Mouse (Mus musculus): Measurements from ENCODE around the gene Noct. TPM values are rescaled to one million over a fixed set of nuclear protein-coding genes. Genes with fewer than 3 reads are reported as not detected.

Gene Noct
- polyA plus RNA-seq, 1 experiment from 2014 or later = 20.5 TPM

- no peak overlapping the region for H3K9ac ChIP-seq
- H3K36me3 ChIP-seq = peaks cover 95% of the 10 kb centered on the region
- WGBS (ENCODE audit: insufficient replicate concordance) = 90% methylated on average over 13 of the region's 13 CpGs
- no peak for DNase-seq
- no peak overlapping the region for H3K4me3 ChIP-seq (replicated peaks)
- H3K4me1 ChIP-seq (replicated peaks) = no peaks in the 10 kb centered on the region
- H3K27ac ChIP-seq = no peak overlapping the region
- no peaks in the 10 kb centered on the region for H3K9me3 ChIP-seq (replicated peaks)
- H3K4me2 ChIP-seq = no peak overlapping the region
- ATAC-seq (ENCODE audit: low read depth) = no peak
- H3K27me3 ChIP-seq = no peaks in the 10 kb centered on the region
Measured at GRCm38 (mm10) chr3:51249866-51250265, 25.6 kb downstream of the Noct start.

DNA sequence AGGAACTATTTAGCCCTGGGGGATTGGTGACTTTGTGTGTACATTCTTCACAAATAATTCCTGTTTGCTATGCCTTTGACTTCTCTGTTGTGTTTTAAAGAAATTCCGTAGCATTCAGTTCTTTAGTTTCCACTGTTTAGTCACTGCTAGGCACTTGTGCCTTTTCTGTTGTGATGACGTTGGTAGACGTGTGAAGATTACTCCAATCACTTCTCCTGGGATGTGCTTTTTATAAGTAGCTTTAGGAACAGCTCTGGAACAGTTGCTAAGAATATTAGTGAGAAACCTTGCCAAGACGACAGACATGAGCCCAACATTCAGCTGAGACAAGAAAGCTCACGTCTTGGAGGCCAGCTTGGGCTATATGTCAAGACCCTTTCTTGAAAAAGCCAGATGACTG, 26.8 kb downstream of the Noct start:
- 84% methylated on average over 5 of the region's 5 CpGs for WGBS (ENCODE audit: insufficient replicate concordance)
- Histone ChIP-seq H3K9ac (no peak overlapping the region), H3K4me2 (no peak overlapping the region), H3K4me1 (replicated peaks) (no peaks in the 10 kb centered on the region), H3K36me3 (peaks cover 95% of the 10 kb centered on the region), H3K9me3 (replicated peaks) (no peaks in the 10 kb centered on the region), H3K4me3 (replicated peaks) (no peak overlapping the region), H3K27ac (no peak overlapping the region), H3K27me3 (no peaks in the 10 kb centered on the region)
- ATAC-seq (ENCODE audit: low read depth) = no peak
- no peak for DNase-seq

GRCm38 (mm10) chr3:51252223-51252622, 28.0 kb downstream of the Noct start:
- DNase-seq (no peak), ATAC-seq (ENCODE audit: low read depth) (no peak)
- WGBS (ENCODE audit: insufficient replicate concordance) = 94% methylated on average over 1 of the region's 1 CpGs
- Histone ChIP-seq H3K27ac (no peak overlapping the region), H3K27me3 (no peaks in the 10 kb centered on the region), H3K9me3 (replicated peaks) (no peaks in the 10 kb centered on the region), H3K9ac (no peak overlapping the region), H3K4me3 (replicated peaks) (no peak overlapping the region), H3K36me3 (peaks cover 95% of the 10 kb centered on the region), H3K4me2 (no peak overlapping the region), H3K4me1 (replicated peaks) (no peaks in the 10 kb centered on the region)

- Histone ChIP-seq H3K9ac (no peak overlapping the region), H3K4me2 (no peak overlapping the region), H3K27me3 (no peaks in the 10 kb centered on the region), H3K4me1 (replicated peaks) (no peaks in the 10 kb centered on the region), H3K4me3 (replicated peaks) (no peak overlapping the region), H3K9me3 (replicated peaks) (no peaks in the 10 kb centered on the region), H3K36me3 (peaks cover 95% of the 10 kb centered on the region), H3K27ac (no peak overlapping the region)
- 86% methylated on average over 12 of the region's 12 CpGs for WGBS (ENCODE audit: insufficient replicate concordance)
- no peak for DNase-seq
- no peak for ATAC-seq (ENCODE audit: low read depth)
Measured at GRCm38 (mm10) chr3:51252689-51253402, 28.6 kb downstream of the Noct start.

DNA sequence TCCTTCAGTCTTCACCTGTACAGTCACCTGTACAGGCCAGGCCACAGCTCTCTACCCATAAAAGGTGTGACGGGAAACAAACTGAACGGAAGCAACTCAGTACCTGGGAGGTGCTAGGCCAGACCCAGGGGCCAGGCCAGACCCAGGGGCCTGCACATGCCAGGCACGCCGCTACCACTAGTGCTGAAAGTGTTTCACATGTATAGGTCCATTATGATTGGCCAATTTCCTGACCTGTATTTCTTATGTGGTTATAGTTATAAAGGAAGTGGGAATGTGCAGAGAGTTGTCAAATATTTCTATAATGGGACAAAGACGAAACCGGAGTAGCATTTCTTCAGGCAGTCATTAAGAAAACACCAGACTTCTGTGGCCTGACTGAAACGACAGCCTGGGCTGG, 30.5 kb downstream of the Noct start:
- no peak for DNase-seq
- no peak overlapping the region for H3K4me3 ChIP-seq (replicated peaks)
- 81% methylated on average over 7 of the region's 7 CpGs for WGBS (ENCODE audit: insufficient replicate concordance)
- H3K27ac ChIP-seq = no peak overlapping the region
- no peaks in the 10 kb centered on the region for H3K4me1 ChIP-seq (replicated peaks)
- no peak overlapping the region for H3K9ac ChIP-seq
- no peak overlapping the region for H3K4me2 ChIP-seq
- H3K9me3 ChIP-seq (replicated peaks) = no peaks in the 10 kb centered on the region
- H3K27me3 ChIP-seq = no peaks in the 10 kb centered on the region
- peak; percentile 21; the same call in 1 of the 2 replicates for ATAC-seq (ENCODE audit: low read depth)
- peaks cover 94% of the 10 kb centered on the region for H3K36me3 ChIP-seq

DNA sequence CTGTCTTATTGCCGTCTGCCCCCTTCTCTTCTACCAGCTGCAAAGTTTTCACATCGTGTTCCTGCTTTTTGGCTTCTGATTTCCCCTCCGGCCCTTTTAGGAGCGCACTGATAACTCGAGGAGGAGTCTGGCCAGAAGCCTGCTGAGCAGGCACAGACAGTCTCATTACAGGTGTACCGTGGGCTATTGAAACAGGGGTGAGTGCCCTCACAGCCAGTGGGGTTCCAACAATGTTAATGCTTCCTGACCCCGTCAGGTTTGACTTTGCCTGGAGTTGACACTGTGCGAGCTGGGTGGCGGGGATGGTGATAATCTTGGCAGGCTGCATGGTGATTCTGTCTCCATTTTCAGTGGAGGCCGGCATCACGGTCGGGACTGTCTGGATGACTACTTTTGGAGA, 32.2 kb downstream of the Noct start:
- Histone ChIP-seq H3K4me1 (replicated peaks) (no peaks in the 10 kb centered on the region), H3K27me3 (no peaks in the 10 kb centered on the region), H3K9ac (no peak overlapping the region), H3K9me3 (replicated peaks) (no peaks in the 10 kb centered on the region), H3K4me2 (no peak overlapping the region), H3K27ac (no peak overlapping the region), H3K36me3 (peaks cover 96% of the 10 kb centered on the region), H3K4me3 (replicated peaks) (no peak overlapping the region)
- 91% methylated on average over 12 of the region's 12 CpGs for WGBS (ENCODE audit: insufficient replicate concordance)
- DNase-seq (no peak), ATAC-seq (ENCODE audit: low read depth) (no peak)

DNA sequence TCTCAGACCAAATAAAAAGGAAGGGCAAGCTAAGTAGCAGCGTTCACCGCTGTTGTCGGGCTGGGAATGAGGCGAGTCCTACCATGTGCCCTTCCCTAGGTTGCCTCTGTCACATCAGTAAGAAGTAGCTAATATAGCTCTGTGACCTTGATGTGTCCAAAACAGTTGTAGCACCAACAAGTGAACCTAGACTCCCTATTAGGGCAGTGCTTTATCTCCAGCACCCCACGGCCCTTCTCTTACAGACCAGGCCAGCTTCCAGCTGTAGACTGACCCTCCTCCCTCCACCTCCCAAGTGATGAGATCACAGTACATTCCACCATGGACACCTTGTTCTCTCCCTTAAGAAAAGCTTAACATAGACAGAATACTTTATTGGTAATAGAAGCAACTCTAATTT, 33.8 kb downstream of the Noct start:
- no peak overlapping the region for H3K4me2 ChIP-seq
- H3K36me3 ChIP-seq = peaks cover 96% of the 10 kb centered on the region
- no peak overlapping the region for H3K9ac ChIP-seq
- DNase-seq = no peak
- H3K4me1 ChIP-seq (replicated peaks) = no peaks in the 10 kb centered on the region
- H3K27ac ChIP-seq = no peak overlapping the region
- WGBS (ENCODE audit: insufficient replicate concordance) = 87% methylated on average over 5 of the region's 5 CpGs
- ATAC-seq (ENCODE audit: low read depth) = no peak
- H3K9me3 ChIP-seq (replicated peaks) = no peaks in the 10 kb centered on the region
- no peak overlapping the region for H3K4me3 ChIP-seq (replicated peaks)
- H3K27me3 ChIP-seq = no peaks in the 10 kb centered on the region

DNA sequence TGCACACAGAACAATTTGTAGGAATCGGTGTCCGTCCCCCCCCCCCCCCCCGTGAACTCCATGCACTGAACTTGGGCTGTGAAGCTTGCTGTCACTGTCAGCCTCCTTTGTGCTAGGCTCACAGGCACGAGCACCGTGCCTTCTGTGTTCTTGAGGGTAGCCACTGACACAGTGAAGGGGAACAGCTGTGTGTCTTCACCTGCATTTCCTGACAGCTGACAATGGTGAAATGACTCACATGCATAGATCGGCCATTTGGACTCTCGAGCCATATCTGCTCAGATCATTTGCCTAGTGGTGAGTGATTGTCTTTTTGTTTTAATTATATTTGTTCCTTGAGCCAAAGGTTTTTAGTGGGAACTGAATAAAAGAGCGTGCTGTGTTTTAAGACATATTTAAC, 38.7 kb downstream of the Noct start:
- ATAC-seq (ENCODE audit: low read depth) = no peak
- no peaks in the 10 kb centered on the region for H3K27me3 ChIP-seq
- no peak overlapping the region for H3K27ac ChIP-seq
- H3K4me2 ChIP-seq = no peak overlapping the region
- 88% methylated on average over 8 of the region's 8 CpGs for WGBS (ENCODE audit: insufficient replicate concordance)
- H3K36me3 ChIP-seq = peaks cover 82% of the 10 kb centered on the region
- H3K9ac ChIP-seq = no peak overlapping the region
- no peaks in the 10 kb centered on the region for H3K9me3 ChIP-seq (replicated peaks)
- no peak overlapping the region for H3K4me3 ChIP-seq (replicated peaks)
- H3K4me1 ChIP-seq (replicated peaks) = no peaks in the 10 kb centered on the region
- no peak for DNase-seq

- Histone ChIP-seq H3K9ac (no peak overlapping the region), H3K27ac (no peak overlapping the region), H3K9me3 (replicated peaks) (no peaks in the 10 kb centered on the region), H3K4me3 (replicated peaks) (no peak overlapping the region), H3K27me3 (no peaks in the 10 kb centered on the region), H3K4me1 (replicated peaks) (peaks cover 11% of the 10 kb centered on the region), H3K36me3 (peaks cover 33% of the 10 kb centered on the region), H3K4me2 (no peak overlapping the region)
- ATAC-seq (ENCODE audit: low read depth) = no peak
- DNase-seq = no peak
- 86% methylated on average over 12 of the region's 12 CpGs for WGBS (ENCODE audit: insufficient replicate concordance)
Measured at GRCm38 (mm10) chr3:51268434-51268833, 44.2 kb downstream of the Noct start.

GRCm38 (mm10) chr3:51270069-51270817, 46.0 kb downstream of the Noct start:
- Histone ChIP-seq H3K4me2 (no peak overlapping the region), H3K4me3 (replicated peaks) (no peak overlapping the region), H3K4me1 (replicated peaks) (peaks cover 17% of the 10 kb centered on the region), H3K27me3 (no peaks in the 10 kb centered on the region), H3K9ac (no peak overlapping the region), H3K27ac (no peak overlapping the region), H3K9me3 (replicated peaks) (no peaks in the 10 kb centered on the region), H3K36me3 (peaks cover 15% of the 10 kb centered on the region)
- DNase-seq (no peak), ATAC-seq (ENCODE audit: low read depth) (no peak)
- WGBS (ENCODE audit: insufficient replicate concordance) = 65% methylated on average over 12 of the region's 12 CpGs

DNA sequence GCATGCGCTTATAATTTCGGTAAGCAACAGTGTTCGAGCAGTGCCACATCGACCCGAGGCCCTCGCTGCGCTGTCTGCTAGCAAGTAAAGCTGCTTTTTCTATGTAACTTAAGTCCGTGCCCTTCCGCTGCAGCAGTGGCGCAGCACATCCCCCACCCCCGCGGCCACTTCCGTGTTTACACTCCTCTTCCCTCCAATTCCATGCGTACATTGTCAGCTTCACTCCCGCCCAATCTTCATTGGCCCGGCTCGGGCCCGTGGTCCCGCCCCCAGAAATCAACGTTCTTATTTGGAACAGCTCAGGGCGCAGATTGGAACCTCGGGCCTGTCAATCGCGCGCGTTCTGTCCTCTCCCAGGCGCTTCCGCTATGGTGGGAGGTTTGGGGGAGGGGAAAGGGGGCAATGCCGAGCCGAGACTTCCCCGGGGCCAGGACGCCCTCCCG, 51.7 kb downstream of the Noct start:
- peak overlapping the region; percentile 96 for H3K27ac ChIP-seq
- 0 out of 2 replicates have a peak, but pooled peaks cover 3% of the 10 kb centered on the region for H3K36me3 ChIP-seq
- H3K4me3 ChIP-seq (replicated peaks) = peak overlapping the region; percentile 94
- H3K4me2 ChIP-seq = peak overlapping the region; percentile 95
- DNase-seq = peak; percentile 95
- under 1% methylated on average over 33 of the region's 33 CpGs for WGBS (ENCODE audit: insufficient replicate concordance)
- peak overlapping the region; percentile 95 for H3K9ac ChIP-seq
- peak; percentile 94 for ATAC-seq (ENCODE audit: low read depth)
- no peaks in the 10 kb centered on the region for H3K9me3 ChIP-seq (replicated peaks)
- H3K4me1 ChIP-seq (replicated peaks) = peaks cover 40% of the 10 kb centered on the region
- H3K27me3 ChIP-seq = no peaks in the 10 kb centered on the region
